Mouse (Mus musculus) urinary bladder, postnatal 14 days (tissue): ENCODE results near the gene Gm3233.
"Not testable (repeated sequence)": the region's sequence is repeated elsewhere in the genome, so short reads cannot be mapped to it uniquely, and the experiment has no call there.

Experiments used
- DNase-seq: peaks from one replicate; pipeline ENCODE4 v3.0.0; 2021; ENCODE audit warnings: low spot score

The Gm3233 gene

DNA sequence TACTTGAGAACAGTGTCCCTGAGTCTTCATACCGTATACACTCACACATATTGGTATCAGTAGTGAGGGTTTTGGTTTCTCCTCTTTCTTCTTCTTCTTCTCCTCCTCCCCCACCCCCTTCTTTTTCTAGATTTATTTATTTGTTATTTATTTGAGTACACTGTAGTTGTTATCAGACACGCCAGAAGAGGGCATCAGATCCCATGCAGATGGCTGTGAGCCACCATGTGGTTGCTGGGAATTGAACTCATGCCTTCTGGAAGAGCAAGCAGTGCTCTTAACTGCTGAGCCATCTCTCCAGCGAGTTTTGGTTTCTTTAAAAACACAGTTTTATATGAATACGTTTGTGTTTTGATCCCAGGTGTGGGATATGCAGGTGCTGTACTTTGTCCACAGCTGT lies 31.2 kb downstream of the Gm3233 start:
- DNase-seq: no peak

DNA sequence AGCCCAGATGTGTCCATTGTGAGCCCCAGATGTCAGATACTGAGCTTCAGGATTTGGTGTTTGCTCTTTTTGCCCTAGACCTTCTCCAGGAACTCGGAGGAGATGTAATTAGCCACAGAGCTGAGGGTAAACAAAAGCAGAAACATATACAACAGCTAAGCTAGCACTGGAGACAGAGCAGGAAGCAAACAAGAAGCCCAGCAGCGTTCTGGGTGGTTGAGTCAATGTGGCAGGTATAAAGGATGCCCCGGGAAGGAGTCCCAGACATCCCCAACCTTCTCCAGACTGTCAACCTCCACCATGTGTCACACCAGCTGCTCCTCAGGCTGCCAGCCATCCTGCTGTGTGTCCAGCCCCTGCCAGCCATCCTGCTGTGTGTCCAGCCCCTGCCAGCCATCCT lies 33.3 kb downstream of the Gm3233 start, which contains the start of gene Gm10100:
Gene Gm10100 (plus strand): TSS at position 301 of the 400 bp plus-strand sequence.
- no peak for DNase-seq

DNA sequence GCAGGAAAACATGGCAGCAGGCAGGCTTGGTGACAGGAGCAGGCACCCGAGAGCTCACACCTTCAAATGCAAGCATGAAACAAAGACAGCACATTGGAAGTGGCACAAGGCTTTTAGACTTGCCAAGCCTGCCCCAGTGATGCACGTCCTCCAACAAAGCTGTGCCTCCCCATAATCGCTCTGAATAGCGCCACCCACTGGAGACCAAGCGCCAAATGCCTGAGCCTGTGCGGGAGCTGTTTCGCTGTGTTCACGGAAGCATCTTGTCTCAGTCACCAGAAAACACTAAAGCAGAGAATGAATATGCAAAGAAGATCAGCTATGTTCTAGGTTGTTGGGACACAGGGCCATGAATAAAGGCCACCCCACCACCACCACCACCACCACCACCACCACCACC lies 34.6 kb downstream of the Gm3233 start:
- no peak for DNase-seq

DNA sequence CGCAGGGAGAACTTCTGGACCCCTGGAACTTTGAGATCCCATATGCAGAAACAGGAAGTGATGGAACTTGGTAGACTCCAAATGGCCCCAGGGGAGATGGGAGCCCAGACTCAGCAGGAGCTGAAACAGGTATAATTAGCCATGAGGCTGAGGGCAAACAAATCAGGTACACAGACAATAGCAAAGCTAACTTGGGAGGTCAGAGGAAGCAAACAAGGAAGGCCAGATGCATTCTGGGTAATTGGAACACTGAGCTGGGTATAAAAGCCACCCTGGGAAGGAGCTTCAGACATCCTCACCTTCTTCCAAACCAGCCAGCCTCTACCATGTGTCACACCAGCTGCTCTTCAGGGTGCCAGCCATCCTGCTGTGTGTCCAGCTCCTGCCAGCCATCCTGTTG lies 39.2 kb downstream of the Gm3233 start, which contains the start of gene Krtap12-1:
Gene Krtap12-1 (plus strand): TSS at position 301 of the 400 bp plus-strand sequence.
- DNase-seq: not testable (repeated sequence)

DNA sequence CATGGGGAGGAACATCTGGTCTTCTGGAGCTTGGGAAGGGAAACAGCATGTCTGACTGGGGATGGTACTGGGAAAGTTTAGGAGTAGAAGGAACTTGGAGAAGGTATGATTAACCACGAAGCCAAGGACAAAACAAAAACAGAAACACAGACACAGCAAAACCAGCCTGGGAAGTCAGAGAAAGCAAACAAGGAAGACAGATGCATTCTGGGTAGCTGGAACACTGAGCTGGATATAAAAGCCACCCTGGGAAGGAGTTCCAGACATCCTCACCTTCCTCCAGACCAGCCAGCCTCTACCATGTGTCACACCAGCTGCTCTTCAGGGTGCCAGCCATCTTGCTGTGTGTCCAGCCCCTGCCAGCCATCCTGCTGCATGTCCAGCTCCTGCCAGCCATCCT lies 44.0 kb downstream of the Gm3233 start, which contains the start of gene Gm10142:
Gene Gm10142 (plus strand): TSS at position 301 of the 400 bp plus-strand sequence.
- DNase-seq: no peak

DNA sequence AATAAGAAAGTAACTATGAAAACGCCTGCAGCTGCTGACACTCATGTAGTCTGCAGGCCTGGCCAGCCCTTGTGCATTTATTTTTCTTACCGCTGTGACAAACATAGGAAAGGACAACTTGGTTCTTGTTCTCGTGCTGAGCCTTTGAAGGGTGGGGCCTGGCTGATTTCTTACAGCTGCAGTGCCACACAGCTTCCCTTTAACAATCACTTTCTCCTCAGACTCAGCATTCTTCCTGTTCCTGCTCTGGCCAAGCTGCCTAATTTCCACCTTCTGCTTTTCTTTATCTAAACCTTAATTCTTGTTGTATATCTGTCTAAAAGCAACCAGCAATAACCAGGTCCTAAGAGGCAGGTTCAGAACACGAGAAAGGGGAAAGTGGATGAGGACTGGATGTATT lies 45.7 kb downstream of the Gm3233 start:
- no peak for DNase-seq

DNA sequence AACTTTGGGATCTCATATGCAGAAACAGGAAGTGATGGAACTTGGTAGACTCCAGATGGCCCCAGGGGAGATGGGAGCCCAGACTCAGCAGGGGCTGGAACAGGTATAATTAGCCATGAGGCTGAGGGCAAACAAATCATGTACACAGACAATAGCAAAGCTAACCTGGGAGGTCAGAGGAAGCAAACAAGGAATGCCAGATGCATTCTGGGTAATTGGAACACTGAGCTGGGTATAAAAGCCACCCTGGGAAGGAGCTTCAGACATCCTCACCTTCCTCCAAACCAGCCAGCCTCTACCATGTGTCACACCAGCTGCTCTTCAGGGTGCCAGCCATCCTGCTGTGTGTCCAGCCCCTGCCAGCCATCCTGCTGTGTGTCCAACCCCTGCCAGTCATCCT lies 48.3 kb downstream of the Gm3233 start, which contains the start of gene Gm10024:
Gene Gm10024 (plus strand): TSS at position 301 of the 400 bp plus-strand sequence.
- not testable (repeated sequence) for DNase-seq

DNA sequence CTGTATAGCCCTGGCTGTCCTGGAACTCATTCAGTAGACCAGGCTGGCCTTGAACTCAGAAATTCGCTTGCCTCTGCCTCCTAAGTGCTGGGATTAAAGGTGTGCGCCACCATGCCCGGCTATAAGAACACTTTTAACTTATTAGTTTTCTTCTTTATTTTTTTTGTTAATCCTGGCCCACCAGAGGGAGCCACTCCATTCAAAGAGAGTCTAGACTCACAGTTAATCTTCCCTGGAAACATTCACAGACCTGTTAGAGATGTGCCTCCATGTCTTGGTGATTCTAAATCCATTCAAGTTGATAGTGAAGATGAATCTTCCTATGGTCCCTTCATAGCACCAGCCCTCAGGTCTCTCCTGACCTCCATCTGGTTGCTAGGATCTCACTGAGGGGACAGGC lies 49.7 kb downstream of the Gm3233 start:
- no peak for DNase-seq
